Mouse (Mus musculus) MEL (cell line): ENCODE measurements around the gene Fam173b. TPM values are rescaled to one million over a fixed set of nuclear protein-coding genes. Genes with fewer than 3 reads are reported as not detected.

Source experiments
- DNase-seq: peaks from one replicate; pipeline ENCODE4 v3.0.0; 2011; ENCODE audit warnings: low read depth, low spot score
- H3K27ac ChIP-seq: 2 replicates; pipeline ENCODE4 v1.5.1; 2012; ENCODE audit warnings: low read depth, mild to moderate bottlenecking, control low read depth, low read length, moderate library complexity; ENCODE audit not compliant: control insufficient read depth
- H3K27me3 ChIP-seq, 2 experiments: fragments of 150-350 bp in 1 of 2; sonication (generic) in 1 of 2; 2 replicates each; pipeline ENCODE4 v1.6.1; 2012; ENCODE audit warnings: low read length in 2 of 2, mild to moderate bottlenecking in 2 of 2, improper control_type of control experiment in 1 of 2, moderate library complexity in 1 of 2; ENCODE audit not compliant: insufficient read depth in 2 of 2, control insufficient read depth in 1 of 2
- H3K36me3 ChIP-seq, 2 experiments: 2 replicates each; pipeline ENCODE4 v1.6.1; 2012 to 2014; ENCODE audit warnings: low read length in 2 of 2, improper control_type of control experiment in 1 of 2, inconsistent platforms in 1 of 2, mild to moderate bottlenecking in 1 of 2; ENCODE audit not compliant: insufficient read depth in 2 of 2, control insufficient read depth in 1 of 2
- H3K4me1 ChIP-seq, 2 experiments: fragments of 150-350 bp in 1 of 2; sonication (generic) in 1 of 2; 2 replicates each; pipeline ENCODE4 v1.6.1; 2012; ENCODE audit warnings: low read length in 2 of 2, improper control_type of control experiment in 1 of 2, mild to moderate bottlenecking in 1 of 2; ENCODE audit not compliant: insufficient read depth in 2 of 2, control insufficient read depth in 1 of 2
- H3K4me3 ChIP-seq, 2 experiments: fragments of 150-350 bp in 1 of 2; sonication (generic) in 1 of 2; 2 replicates each; pipeline ENCODE4 v1.5.1; 2012; ENCODE audit warnings: low read depth in 2 of 2, low read length in 2 of 2, mild to moderate bottlenecking in 2 of 2, moderate library complexity in 2 of 2, control low read depth in 1 of 2, improper control_type of control experiment in 1 of 2; ENCODE audit not compliant: control insufficient read depth in 1 of 2, insufficient read depth in 1 of 2
- H3K79me2 ChIP-seq: 2 replicates; pipeline ENCODE4 v1.6.1; 2012; ENCODE audit warnings: mild to moderate bottlenecking, low read length, moderate library complexity; ENCODE audit not compliant: control insufficient read depth, poor library complexity, insufficient read depth
- H3K9ac ChIP-seq: 2 replicates; pipeline ENCODE4 v1.6.1; 2012; ENCODE audit warnings: low read depth, mild to moderate bottlenecking, control low read depth, low read length, moderate library complexity; ENCODE audit not compliant: control insufficient read depth, poor library complexity, severe bottlenecking
- H3K9me3 ChIP-seq: fragments of 150-350 bp; sonication (generic); replicated peaks from 2 replicates; pipeline ENCODE4 v1.6.1; 2012; ENCODE audit warnings: mild to moderate bottlenecking, low read length, improper control_type of control experiment, moderate library complexity; ENCODE audit not compliant: insufficient read depth
- BHLHE40 ChIP-seq: IDR thresholded peaks from 2 replicates; pipeline ENCODE4 v1.6.1; 2012; ENCODE audit warnings: low read depth, mild to moderate bottlenecking, inconsistent platforms, low read length, improper control_type of control experiment, borderline replicate concordance
- CHD2 ChIP-seq: IDR thresholded peaks from 2 replicates; pipeline ENCODE4 v1.6.1; 2011; ENCODE audit warnings: low read length, improper control_type of control experiment
- CTCF ChIP-seq, 3 experiments: IDR thresholded peaks in 2 of 3; conservative IDR thresholded peaks in 1 of 3; 2 replicates each; pipeline ENCODE4 v1.5.1; 2011 to 2012; ENCODE audit warnings: low read length in 3 of 3, low read depth in 2 of 3, mild to moderate bottlenecking in 2 of 3, improper control_type of control experiment in 1 of 3, inconsistent platforms in 1 of 3, mixed read lengths in 1 of 3, moderate library complexity in 1 of 3; ENCODE audit not compliant: control insufficient read depth in 1 of 3, insufficient read depth in 1 of 3, poor library complexity in 1 of 3, severe bottlenecking in 1 of 3
- ETS1 ChIP-seq: IDR thresholded peaks from 2 replicates; pipeline ENCODE4 v1.6.1; 2012; ENCODE audit warnings: low read depth, mild to moderate bottlenecking, inconsistent platforms, low read length, improper control_type of control experiment, moderate library complexity
- GATA1 ChIP-seq: IDR thresholded peaks from 2 replicates; pipeline ENCODE4 v1.6.1; 2011; ENCODE audit warnings: low read depth, low read length, improper control_type of control experiment
- HCFC1 ChIP-seq: IDR thresholded peaks from 2 replicates; pipeline ENCODE4 v1.6.1; 2012; ENCODE audit warnings: low read depth, mild to moderate bottlenecking, inconsistent platforms, low read length, improper control_type of control experiment, moderate library complexity
- JUND ChIP-seq: IDR thresholded peaks from 2 replicates; pipeline ENCODE4 v1.6.1; 2011; ENCODE audit warnings: low read depth, mild to moderate bottlenecking, improper control_type of control experiment, low read length
- KAT2A ChIP-seq: conservative IDR thresholded peaks from 2 replicates; pipeline ENCODE4 v1.6.1; 2012; ENCODE audit warnings: low read depth, low read length, improper control_type of control experiment, inconsistent platforms
- MAFK ChIP-seq: IDR thresholded peaks from 2 replicates; pipeline ENCODE4 v1.6.1; 2011; ENCODE audit warnings: low read depth, mild to moderate bottlenecking, low read length, improper control_type of control experiment, borderline replicate concordance
- NELFE ChIP-seq: IDR thresholded peaks from 2 replicates; pipeline ENCODE4 v1.6.1; 2011; ENCODE audit warnings: low read depth, low read length, improper control_type of control experiment
- POLR2AphosphoS2 ChIP-seq: IDR thresholded peaks from 2 replicates; pipeline ENCODE4 v1.6.1; 2011; ENCODE audit warnings: low read length, improper control_type of control experiment
- TAL1 ChIP-seq: IDR thresholded peaks from 2 replicates; pipeline ENCODE4 v1.6.1; 2012; ENCODE audit warnings: mild to moderate bottlenecking, inconsistent platforms, low read length, moderate library complexity, mixed read lengths
- TBP ChIP-seq: IDR thresholded peaks from 2 replicates; pipeline ENCODE4 v1.8.0; 2011; ENCODE audit warnings: low read depth, low read length, improper control_type of control experiment
- TCF12 ChIP-seq: IDR thresholded peaks from 2 replicates; pipeline ENCODE4 v1.6.1; 2014; ENCODE audit warnings: low read depth, mild to moderate bottlenecking, inconsistent platforms, low read length, improper control_type of control experiment, moderate library complexity
- UBTF ChIP-seq: IDR thresholded peaks from 2 replicates; pipeline ENCODE4 v1.6.1; 2012; ENCODE audit warnings: low read depth, mild to moderate bottlenecking, inconsistent platforms, low read length, improper control_type of control experiment, moderate library complexity, borderline replicate concordance; ENCODE audit not compliant: insufficient read depth
- USF2 ChIP-seq, 2 experiments: IDR thresholded peaks; 2 replicates each; pipeline ENCODE4 v1.6.1; 2011 to 2012; ENCODE audit warnings: improper control_type of control experiment in 2 of 2, low read length in 2 of 2, borderline replicate concordance in 1 of 2, inconsistent platforms in 1 of 2, low read depth in 1 of 2, mild to moderate bottlenecking in 1 of 2; ENCODE audit not compliant: insufficient read depth in 1 of 2
- ZC3H11A ChIP-seq: IDR thresholded peaks from 2 replicates; pipeline ENCODE4 v1.6.1; 2012; ENCODE audit warnings: low read depth, mild to moderate bottlenecking, inconsistent platforms, low read length, improper control_type of control experiment
- ZKSCAN1 ChIP-seq: IDR thresholded peaks from 2 replicates; pipeline ENCODE4 v1.6.1; 2012; ENCODE audit warnings: low read depth, mild to moderate bottlenecking, inconsistent platforms, low read length, improper control_type of control experiment, moderate library complexity
- ZNF384 ChIP-seq: IDR thresholded peaks from 2 replicates; pipeline ENCODE4 v1.6.1; 2012; ENCODE audit warnings: low read depth, mild to moderate bottlenecking, inconsistent platforms, low read length, improper control_type of control experiment
- polyA plus RNA-seq, 2 experiments: library from polyadenylated mRNA; stranded (reverse) in 1 of 2; unstranded in 1 of 2; fragments of >175 nt in 1 of 2; fragments of >200 nt in 1 of 2; gene quantifications; 2 replicates each; pipeline versions ENCODE4 v1.2.1 to v1.2.4; 2012; ENCODE audit warnings: low replicate concordance in 2 of 2, low read depth in 1 of 2; ENCODE audit not compliant: insufficient read length in 2 of 2, insufficient read depth in 1 of 2, missing spikeins in 1 of 2
- total RNA-seq: library from RNA; depleted of rRNA; stranded (reverse); fragments of 300-350 nt; gene quantifications from 2 replicates; pipeline ENCODE4 v1.2.3, GENCODE M21; 2012

Gene Fam173b
- total and polyA plus RNA-seq, 3 experiments, result 21.0 to 29.2 TPM; not detected in 1

DNA sequence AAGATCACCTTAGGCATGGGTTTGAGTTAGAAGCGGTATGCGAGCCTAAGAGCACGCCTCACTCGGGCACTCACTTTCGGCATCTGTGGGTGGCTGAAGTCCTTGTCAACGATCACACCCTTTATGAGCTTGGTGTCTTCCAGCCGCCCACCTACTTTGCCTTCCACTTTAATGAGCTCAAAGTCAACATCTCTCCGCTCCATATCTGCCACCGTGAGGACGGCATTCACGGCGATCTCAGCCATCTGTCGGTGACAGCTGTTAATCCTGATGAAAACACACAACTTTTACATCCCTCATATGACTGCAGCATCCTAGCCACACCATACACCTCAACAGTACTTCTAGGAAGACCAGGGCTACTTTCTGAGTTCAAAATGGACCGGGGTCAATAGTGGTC is 7.4 kb upstream of the Fam173b start:
- no peaks in the 10 kb centered on the region for H3K9me3 ChIP-seq
- no peak overlapping the region for H3K9ac ChIP-seq
- TF ChIP-seq CTCF (IDR thresholded peaks at IDR 0.05 in 2 of 3, conservative IDR thresholded peaks at IDR 0.05 in 1 of 3; ENCODE audit: control insufficient read depth in 1 of 3, insufficient read depth in 1 of 3, low read depth in 2 of 3, low read length in 3 of 3, poor library complexity in 1 of 3, severe bottlenecking in 1 of 3) (no peak), UBTF (no peak), GATA1 (no peak), TCF12 (no peak)
- TF ChIP-seq, all 39 proteins: peak for 0
- Histone ChIP-seq H3K4me1 (peaks cover 3 to 8% of the 10 kb centered on the region in 2 experiments), H3K4me3 (no peak overlapping the region), H3K27ac (no peak overlapping the region), H3K79me2 (peaks cover 24% of the 10 kb centered on the region), H3K36me3 (peaks cover 18 to 63% of the 10 kb centered on the region in 2 experiments), H3K27me3 (no peaks in the 10 kb centered on the region)
- no peak for DNase-seq

DNA sequence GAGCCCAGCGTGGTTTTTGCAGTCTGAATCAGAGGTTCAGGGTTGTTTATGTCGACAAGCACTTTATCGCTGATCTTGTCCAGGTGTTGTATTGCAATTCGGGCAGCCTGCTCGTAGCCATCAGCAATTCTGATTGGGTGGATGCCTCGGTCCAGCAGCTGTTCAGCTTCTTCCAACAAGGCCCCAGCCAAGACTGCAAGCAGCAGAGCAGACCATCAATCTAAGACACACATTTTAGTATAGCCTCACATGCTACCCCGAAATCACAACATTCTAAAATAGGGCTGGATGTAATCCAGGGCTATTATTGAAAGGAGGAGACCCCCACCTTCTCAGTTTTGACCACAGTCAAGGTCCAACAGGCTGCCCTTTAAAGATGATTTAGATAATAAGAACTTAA is 6.0 kb upstream of the Fam173b start:
- Histone ChIP-seq H3K4me1 (peaks cover 8 to 16% of the 10 kb centered on the region in 2 experiments), H3K79me2 (peaks cover 38% of the 10 kb centered on the region), H3K27me3 (no peaks in the 10 kb centered on the region), H3K9ac (no peak overlapping the region), H3K4me3 (no peak overlapping the region), H3K9me3 (no peaks in the 10 kb centered on the region), H3K36me3 (peaks cover 26 to 66% of the 10 kb centered on the region in 2 experiments), H3K27ac (no peak overlapping the region)
- no peak for TF ChIP-seq ZNF384
- TF ChIP-seq UBTF, result no peak
- TF ChIP-seq KAT2A, result no peak
- no peak for TF ChIP-seq BHLHE40
- TF ChIP-seq MAFK, result no peak
- no peak for TF ChIP-seq USF2 (IDR thresholded peaks at IDR 0.05; ENCODE audit: borderline replicate concordance in 1 of 2, insufficient read depth in 1 of 2, low read depth in 1 of 2, low read length in 2 of 2)
- TF ChIP-seq POLR2AphosphoS2, result no peak
- TF ChIP-seq ZKSCAN1, result no peak
- no peak for TF ChIP-seq NELFE
- no peak for TF ChIP-seq TBP
- TF ChIP-seq CHD2, result no peak
- TF ChIP-seq CTCF (IDR thresholded peaks at IDR 0.05 in 2 of 3, conservative IDR thresholded peaks at IDR 0.05 in 1 of 3; ENCODE audit: control insufficient read depth in 1 of 3, insufficient read depth in 1 of 3, low read depth in 2 of 3, low read length in 3 of 3, poor library complexity in 1 of 3, severe bottlenecking in 1 of 3), result no peak
- no peak for TF ChIP-seq ZC3H11A
- no peak for TF ChIP-seq JUND
- TF ChIP-seq ETS1, result no peak
- no peak for TF ChIP-seq HCFC1
- no peak for TF ChIP-seq TAL1
- DNase-seq, result no peak
